Mouse (Mus musculus) limb, embryonic 11.5 days (tissue): ENCODE measurements around the gene Tpk1. TPM values are rescaled to one million over a fixed set of nuclear protein-coding genes. Genes with fewer than 3 reads are reported as not detected.

Source experiments
- ATAC-seq: fragments of 200-750 bp; cut with Nextera tagmentation; 2 replicates; pipeline ENCODE4 v1.8.0; 2017; ENCODE audit warnings: low read depth; ENCODE audit not compliant: insufficient number of reproducible peaks, low FRiP score, low TSS enrichment
- DNase-seq: peaks from one replicate; pipeline ENCODE4 v3.0.0-alpha.2; 2015; ENCODE audit warnings: low spot score
- H3K27ac ChIP-seq: fragments of 300-500 bp; sonication (generic); replicated peaks from 2 replicates; pipeline ENCODE4 v1.5.1; 2014; ENCODE audit warnings: low read depth, mild to moderate bottlenecking, low read length
- H3K27me3 ChIP-seq: fragments of 300-500 bp; sonication (generic); 2 replicates; pipeline ENCODE4 v1.6.1; 2014; ENCODE audit warnings: mild to moderate bottlenecking, low read length, mixed read lengths; ENCODE audit not compliant: control insufficient read depth, insufficient read depth
- H3K36me3 ChIP-seq: fragments of 300-500 bp; sonication (generic); 2 replicates; pipeline ENCODE4 v1.6.1; 2014; ENCODE audit warnings: mild to moderate bottlenecking, low read length, moderate library complexity, mixed read lengths; ENCODE audit not compliant: control insufficient read depth, insufficient read depth
- H3K4me1 ChIP-seq: fragments of 300-500 bp; sonication (generic); 2 replicates; pipeline ENCODE4 v1.6.1; 2014; ENCODE audit warnings: low read length, mixed read lengths; ENCODE audit not compliant: control insufficient read depth, insufficient read depth
- H3K4me2 ChIP-seq: fragments of 300-500 bp; sonication (generic); 2 replicates; pipeline ENCODE4 v1.6.1; 2014; ENCODE audit warnings: low read depth, mild to moderate bottlenecking, moderate library complexity; ENCODE audit not compliant: severe bottlenecking
- H3K4me3 ChIP-seq: fragments of 300-500 bp; sonication (generic); 2 replicates; pipeline ENCODE4 v1.5.1; 2014; ENCODE audit warnings: low read depth, low read length
- H3K9ac ChIP-seq: fragments of 300-500 bp; sonication (generic); 2 replicates; pipeline ENCODE4 v1.6.1; 2014; ENCODE audit warnings: mild to moderate bottlenecking, low read length
- H3K9me3 ChIP-seq: fragments of 300-500 bp; sonication (generic); 2 replicates; pipeline ENCODE4 v1.6.1; 2016; ENCODE audit warnings: low read length; ENCODE audit not compliant: control insufficient read depth
- WGBS: fragments of 180-500 bp; shearing (Covaris S2); extraction: QIAGEN DNeasy Blood & Tissue Kit; methylation state at CpG from one replicate; pipeline ENCODE4 v1.1.7; 2014; 5-methylcytosine and 5-hydroxymethylcytosine counted together
- polyA plus RNA-seq: library from polyadenylated mRNA; unstranded; fragments of >200 nt; fragmentation: Nextera tagmentation; extraction: Ambion mirVana; gene quantifications from 2 replicates; pipeline ENCODE4 v1.2.1, GENCODE M21; 2014

Tpk1 gene
- polyA plus RNA-seq, 1 experiment from 2014 or later: 7.3 TPM

GRCm38 (mm10) chr6:43309454-43309853, 356.6 kb downstream of the Tpk1 start, which contains the start of gene Nobox:
Nobox (minus strand) TSS chr6:43309554.
- WGBS: 59% methylated on average over 16 of the region's 16 CpGs
- ATAC-seq: 0 out of 2 replicates have a peak, but pooled peaks have one; percentile 21
- no peaks in the 10 kb centered on the region for H3K9me3 ChIP-seq

GRCm38 (mm10) chr6:43297508-43297850, 368.6 kb downstream of the Tpk1 start:
- Histone ChIP-seq H3K4me1 (no peaks in the 10 kb centered on the region), H3K27ac (no peak overlapping the region), H3K4me2 (no peak overlapping the region), H3K36me3 (no peaks in the 10 kb centered on the region), H3K27me3 (no peaks in the 10 kb centered on the region), H3K9ac (no peak overlapping the region), H3K9me3 (no peaks in the 10 kb centered on the region), H3K4me3 (no peak overlapping the region)
- ATAC-seq (peak; percentile 28; the same call in 1 of the 2 replicates), DNase-seq (no peak)
- WGBS: 59% methylated on average over 2 of the region's 2 CpGs

More at GRCm38 (mm10) chr6:43309454-43309853, 356.6 kb downstream of the Tpk1 start, which contains the start of gene Nobox:
- H3K27me3 ChIP-seq: no peaks in the 10 kb centered on the region
- no peaks in the 10 kb centered on the region for H3K4me1 ChIP-seq
- H3K9ac ChIP-seq: no peak within 1 kb of the TSS
- H3K27ac ChIP-seq: no peak within 1 kb of the TSS
- H3K4me2 ChIP-seq: no peak within 1 kb of the TSS
- H3K36me3 ChIP-seq: no peaks in the 10 kb centered on the region
- H3K4me3 ChIP-seq: no peak within 1 kb of the TSS
- DNase-seq: no peak

GRCm38 (mm10) chr6:43296798-43297507, 369.1 kb downstream of the Tpk1 start:
- Histone ChIP-seq H3K27ac (no peak overlapping the region), H3K36me3 (no peaks in the 10 kb centered on the region), H3K27me3 (no peaks in the 10 kb centered on the region), H3K4me2 (no peak overlapping the region), H3K4me3 (no peak overlapping the region), H3K9me3 (no peaks in the 10 kb centered on the region), H3K4me1 (no peaks in the 10 kb centered on the region), H3K9ac (no peak overlapping the region)
- peak; percentile 73; the same call in 1 of the 2 replicates for ATAC-seq
- no peak for DNase-seq
- 52% methylated on average over 7 of the region's 7 CpGs for WGBS

GRCm38 (mm10) chr6:43295908-43296307, 370.2 kb downstream of the Tpk1 start:
- Histone ChIP-seq H3K27me3 (no peaks in the 10 kb centered on the region), H3K4me2 (no peak overlapping the region), H3K9me3 (no peaks in the 10 kb centered on the region), H3K9ac (no peak overlapping the region), H3K36me3 (no peaks in the 10 kb centered on the region), H3K4me1 (no peaks in the 10 kb centered on the region), H3K4me3 (no peak overlapping the region), H3K27ac (no peak overlapping the region)
- ATAC-seq (no peak), DNase-seq (no peak)
- WGBS: 50% methylated on average over 5 of the region's 5 CpGs
